Mouse (Mus musculus) E14TG2a.4 (cell line): Measurements from ENCODE around the gene Cdkl1.

Experiments
- CTCF ChIP-seq: conservative IDR thresholded peaks from 2 replicates; pipeline ENCODE4 v1.5.1; 2014; ENCODE audit warnings: low read length
- NANOG ChIP-seq: IDR thresholded peaks from 2 replicates; pipeline ENCODE4 v1.6.1; 2014; ENCODE audit warnings: borderline replicate concordance, low read length, mixed read lengths
- POU5F1 ChIP-seq: IDR thresholded peaks from 2 replicates; pipeline ENCODE4 v1.6.1; 2014; ENCODE audit warnings: low read length, borderline replicate concordance

GRCm38 (mm10) chr12:69814272-69814671 is 23.2 kb upstream of the Cdkl1 start:
- no peak for TF ChIP-seq CTCF
- TF ChIP-seq NANOG, result no peak
- no peak for TF ChIP-seq POU5F1
